Mouse (Mus musculus): ENCODE results near the gene Coro2a.

Gene Coro2a

DNA sequence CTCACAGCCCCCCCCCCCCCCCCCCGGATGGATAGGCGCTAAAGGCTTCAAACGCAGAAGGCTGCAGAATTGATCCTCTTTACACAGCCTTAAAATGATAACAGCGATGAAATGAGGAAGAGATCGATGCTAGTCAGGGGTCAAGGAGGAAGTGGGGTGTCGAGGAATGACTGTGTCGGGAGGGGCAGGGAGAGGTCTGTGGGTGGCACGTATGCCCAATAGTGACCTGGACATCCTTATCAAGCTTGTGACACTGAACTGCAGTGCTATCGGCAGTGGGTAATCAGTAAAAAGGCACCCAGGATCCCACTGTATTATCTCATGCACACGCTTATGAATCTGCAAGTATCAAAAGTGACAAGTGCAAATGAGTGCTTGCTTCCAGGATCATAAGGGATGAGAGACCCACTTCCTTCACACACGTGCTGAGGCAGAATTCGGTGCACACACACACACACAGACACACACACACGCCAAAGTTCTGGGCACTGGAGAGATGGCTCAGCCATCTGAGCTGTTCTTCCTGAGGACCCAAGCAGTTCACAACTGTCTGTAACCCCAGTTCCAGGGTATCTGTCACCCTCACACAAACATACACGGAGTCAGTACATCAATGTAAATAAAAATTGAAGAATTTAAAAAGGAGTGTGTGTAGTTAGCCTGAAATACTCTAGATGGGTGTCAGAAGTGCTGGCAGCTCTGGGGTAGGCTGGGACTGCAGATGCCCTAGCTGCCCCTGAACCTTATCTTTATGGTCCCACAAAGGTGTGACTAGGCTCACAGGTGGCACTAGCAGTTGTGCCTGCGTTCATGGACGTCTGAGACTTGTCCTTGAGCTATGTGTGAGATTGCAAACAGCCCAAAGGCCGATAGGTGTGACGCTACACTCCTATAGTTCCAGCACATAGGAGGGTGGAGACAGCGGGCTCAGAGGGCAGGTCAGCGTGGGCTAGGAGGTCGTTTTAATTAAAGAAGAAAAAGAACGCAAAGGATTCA lies 43.0 kb downstream of the Coro2a start:
- DNase-seq (ENCODE audit: low spot score in 2 of 2), result no peak

DNA sequence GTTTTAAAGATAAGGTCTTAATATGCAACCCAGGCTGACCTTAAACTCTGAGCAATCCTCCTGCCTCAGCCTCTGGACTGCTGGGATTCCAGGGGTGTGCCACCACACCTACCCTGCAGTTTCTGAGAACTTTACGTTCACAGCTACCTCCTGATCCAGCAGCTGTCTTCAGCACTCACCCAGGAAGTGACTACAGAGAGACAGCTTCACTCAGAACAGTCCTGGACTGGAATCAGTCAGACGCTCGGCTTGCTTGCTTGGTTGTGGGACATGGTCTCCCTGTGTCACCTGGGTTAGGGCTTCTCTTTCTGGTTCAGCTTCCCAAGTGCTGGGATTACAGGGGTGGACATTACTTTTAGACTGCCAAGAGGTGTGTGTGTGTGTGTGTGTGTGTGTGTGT lies 45.1 kb downstream of the Coro2a start:
- no peak for DNase-seq (ENCODE audit: low spot score in 2 of 2)

DNA sequence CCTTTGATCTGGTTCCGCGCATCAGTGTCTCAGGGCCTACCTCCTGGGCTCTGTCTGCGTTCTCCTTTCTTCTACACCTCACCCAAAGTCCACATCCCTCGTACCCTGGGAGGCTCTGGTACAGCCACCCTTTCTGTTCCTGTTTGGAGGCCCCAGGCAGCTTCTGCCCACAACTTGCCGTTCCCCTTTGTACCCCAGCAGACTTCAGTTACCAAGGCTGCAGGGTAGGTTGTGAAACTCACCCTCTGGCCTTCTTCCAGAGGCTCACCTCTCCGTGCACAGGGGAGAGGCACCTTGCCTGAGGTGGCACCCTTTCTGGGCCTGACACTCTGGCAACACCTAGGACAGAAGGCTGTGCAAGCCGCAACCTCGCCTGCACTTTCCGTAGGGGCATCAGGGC lies 46.2 kb downstream of the Coro2a start:
- no peak for DNase-seq (ENCODE audit: low spot score in 2 of 2)

DNA sequence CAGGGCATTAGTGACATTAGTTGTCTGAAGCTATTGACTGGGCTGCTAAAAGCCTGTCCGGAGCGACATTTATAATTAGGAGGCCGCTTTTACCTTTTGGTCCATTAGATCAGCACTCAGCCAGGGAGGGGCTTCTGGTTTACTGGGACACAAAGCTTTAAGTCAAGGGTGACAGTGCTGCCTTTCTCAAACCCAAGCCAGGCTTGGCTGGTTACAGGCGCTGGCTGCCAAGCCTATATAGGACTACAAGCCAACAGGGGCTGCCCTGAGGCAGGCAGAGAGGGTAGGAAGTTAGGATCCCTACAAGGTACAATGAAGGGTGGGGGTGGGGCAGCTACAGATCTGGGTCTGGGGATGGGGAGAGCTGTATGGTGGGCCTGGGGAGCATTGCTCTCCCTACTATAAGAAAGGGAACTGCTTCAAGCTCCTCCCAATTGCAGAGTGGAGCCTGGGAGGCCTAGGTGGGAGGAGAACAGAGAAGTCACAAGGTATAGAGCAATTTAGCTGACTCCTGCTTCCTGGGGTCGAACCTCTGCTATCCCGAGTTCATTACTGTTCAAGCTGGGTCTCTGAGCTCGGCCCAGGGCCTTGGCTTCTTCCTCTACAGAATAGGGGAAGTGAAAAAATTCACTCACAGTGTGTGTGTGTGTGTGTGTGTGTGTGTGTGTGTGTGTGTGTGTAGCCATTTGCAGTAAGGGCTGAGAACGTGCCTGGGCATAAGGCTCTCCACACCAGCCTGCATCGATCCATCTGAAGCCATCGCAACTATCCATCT lies 47.5 kb downstream of the Coro2a start:
- no peak for DNase-seq (ENCODE audit: low spot score in 2 of 2)

DNA sequence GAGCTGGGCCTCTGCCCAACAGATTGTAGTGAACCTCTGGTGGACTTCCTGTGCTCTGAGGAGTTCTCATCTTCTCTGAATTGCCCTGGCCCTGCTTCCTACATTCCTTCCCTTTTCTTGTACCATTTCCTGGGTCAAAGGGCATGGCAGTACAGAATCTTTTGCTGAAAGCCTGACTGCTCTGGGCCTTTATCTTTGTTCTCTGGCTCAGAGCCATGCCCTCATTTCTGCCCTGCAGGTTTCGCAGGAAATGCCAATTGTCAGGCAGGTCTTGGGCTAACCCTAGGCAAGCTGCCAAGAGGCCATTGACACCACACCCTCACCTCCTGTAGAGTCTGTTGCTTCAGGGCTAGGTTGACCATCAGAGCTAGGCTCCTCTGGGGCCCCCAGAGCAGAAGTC lies 48.1 kb downstream of the Coro2a start:
- no peak for DNase-seq (ENCODE audit: low spot score in 2 of 2)

- DNase-seq (ENCODE audit: low spot score in 2 of 2), result no peak
Observed at GRCm38 (mm10) chr4:46550406-46550805, 51.6 kb downstream of the Coro2a start.

DNA sequence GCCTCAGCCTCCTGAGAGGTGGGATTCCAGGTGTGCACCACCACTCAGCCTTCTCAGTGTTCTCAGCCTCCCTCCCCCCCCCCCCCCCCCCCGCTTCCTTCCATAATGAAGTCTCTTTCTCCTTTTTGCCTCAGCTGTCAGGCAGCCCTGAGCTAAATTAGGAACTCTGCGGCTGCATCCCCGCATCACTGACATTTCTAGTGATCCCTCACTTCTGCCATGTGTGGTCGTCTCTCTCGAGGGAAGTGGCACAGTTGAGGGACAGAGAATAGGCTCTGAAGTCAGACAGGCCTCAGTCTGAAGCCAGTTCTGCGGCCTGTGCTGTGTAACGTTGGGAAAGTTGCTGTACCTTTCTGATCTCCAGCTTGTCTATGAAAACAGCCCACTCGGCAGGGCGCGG lies 52.0 kb downstream of the Coro2a start:
- no peak for DNase-seq (ENCODE audit: low spot score in 2 of 2)

DNA sequence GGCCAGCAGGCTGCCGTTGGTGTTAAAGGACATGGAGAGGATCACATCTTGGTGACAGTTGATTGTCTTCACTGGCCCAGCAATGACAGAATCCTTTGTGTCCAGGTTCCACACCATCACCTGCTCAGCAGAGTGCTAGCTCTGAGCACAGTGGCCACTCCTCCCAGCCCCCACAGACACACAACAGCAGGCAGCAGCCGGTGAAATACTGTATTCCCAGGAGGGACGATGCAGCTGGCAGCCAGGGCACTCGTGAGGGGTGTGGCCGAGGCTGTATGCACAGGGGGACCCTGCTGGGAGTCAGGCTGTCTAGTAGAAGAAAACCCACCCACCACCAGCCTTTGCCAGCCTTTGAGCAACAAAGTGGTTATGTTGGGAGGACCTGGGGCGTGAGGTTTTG lies 55.3 kb downstream of the Coro2a start:
- DNase-seq (ENCODE audit: low spot score in 2 of 2), result no peak

DNA sequence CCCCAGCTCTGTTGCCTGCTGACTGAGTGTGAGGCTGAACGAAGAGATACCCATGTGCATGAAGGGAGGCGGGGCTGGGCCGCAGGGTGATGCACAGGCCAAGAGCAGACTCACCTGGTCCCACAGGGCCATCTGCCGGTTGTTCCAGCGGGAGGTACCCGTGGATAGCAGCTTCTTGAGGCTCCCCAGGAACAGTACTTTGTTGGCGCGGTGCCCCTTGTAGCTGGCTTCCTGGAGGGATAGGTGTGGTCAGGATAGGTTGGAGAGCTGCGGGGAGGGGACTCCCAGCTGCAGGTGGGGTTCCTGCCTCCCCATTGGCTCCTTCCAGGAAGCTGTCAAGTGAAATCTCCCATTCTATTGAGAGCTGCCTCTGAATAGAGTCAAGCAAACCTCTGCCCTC lies 56.5 kb downstream of the Coro2a start:
- DNase-seq (ENCODE audit: low spot score in 2 of 2), result no peak

DNA sequence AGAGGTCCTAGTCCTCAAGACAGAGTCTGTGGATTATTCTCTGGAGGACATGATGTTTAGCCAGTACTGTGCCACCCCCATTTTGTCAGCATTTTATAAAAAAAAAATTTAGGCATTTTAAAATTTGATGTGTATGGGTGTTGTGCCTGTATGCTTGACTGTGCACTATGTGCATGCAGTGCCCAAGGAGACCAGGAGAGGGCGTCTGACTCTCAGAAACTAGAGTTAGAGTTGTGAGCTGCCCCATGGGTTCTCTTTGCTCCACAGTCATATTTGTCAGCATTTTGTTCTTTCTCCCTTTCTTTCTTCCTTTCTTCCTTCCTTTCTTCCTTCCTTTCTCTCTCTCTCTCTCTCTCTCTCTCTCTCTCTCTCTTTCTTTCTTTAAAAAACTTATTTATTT lies 57.7 kb downstream of the Coro2a start:
- no peak for DNase-seq (ENCODE audit: low spot score in 2 of 2)

- DNase-seq (ENCODE audit: low spot score in 2 of 2), result no peak
Observed at GRCm38 (mm10) chr4:46543366-46544050, 58.5 kb downstream of the Coro2a start.

GRCm38 (mm10) chr4:46541707-46542106 lies 60.3 kb downstream of the Coro2a start:
- DNase-seq (ENCODE audit: low spot score in 2 of 2), result no peak

- DNase-seq (ENCODE audit: low spot score in 2 of 2), result no peak
Observed at GRCm38 (mm10) chr4:46539167-46539566, 62.8 kb downstream of the Coro2a start.

- DNase-seq (ENCODE audit: low spot score in 2 of 2), result no peak
Observed at GRCm38 (mm10) chr4:46535840-46536361, 66.1 kb downstream of the Coro2a start, which contains the start of gene Trim14. Gene Trim14 (minus strand): TSS chr4:46536141.

GRCm38 (mm10) chr4:46535094-46535830 lies 66.7 kb downstream of the Coro2a start:
- DNase-seq (ENCODE audit: low spot score in 2 of 2), result no peak

GRCm38 (mm10) chr4:46533934-46534720 lies 67.9 kb downstream of the Coro2a start:
- no peak for DNase-seq (ENCODE audit: low spot score in 2 of 2)

DNA sequence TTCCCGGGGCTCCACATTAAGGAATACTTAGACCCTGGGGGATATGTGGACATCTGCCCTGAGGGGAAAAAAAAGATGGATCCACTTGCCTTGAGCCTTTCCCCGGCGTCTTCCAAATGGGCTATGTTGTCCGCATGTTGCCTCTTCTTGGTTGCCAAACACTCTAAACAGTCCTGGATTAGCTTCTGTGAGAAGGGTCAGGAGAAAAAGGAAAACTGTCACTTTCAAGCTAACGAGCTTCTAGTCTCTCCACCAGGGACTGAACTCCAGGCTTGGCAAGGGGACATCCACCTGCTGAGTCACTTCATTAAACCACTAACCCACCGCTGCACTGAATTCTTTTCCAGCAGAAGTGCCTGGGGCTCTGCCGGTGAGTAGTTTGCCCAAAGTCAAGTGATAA lies 69.1 kb downstream of the Coro2a start:
- DNase-seq (ENCODE audit: low spot score in 2 of 2), result no peak

DNA sequence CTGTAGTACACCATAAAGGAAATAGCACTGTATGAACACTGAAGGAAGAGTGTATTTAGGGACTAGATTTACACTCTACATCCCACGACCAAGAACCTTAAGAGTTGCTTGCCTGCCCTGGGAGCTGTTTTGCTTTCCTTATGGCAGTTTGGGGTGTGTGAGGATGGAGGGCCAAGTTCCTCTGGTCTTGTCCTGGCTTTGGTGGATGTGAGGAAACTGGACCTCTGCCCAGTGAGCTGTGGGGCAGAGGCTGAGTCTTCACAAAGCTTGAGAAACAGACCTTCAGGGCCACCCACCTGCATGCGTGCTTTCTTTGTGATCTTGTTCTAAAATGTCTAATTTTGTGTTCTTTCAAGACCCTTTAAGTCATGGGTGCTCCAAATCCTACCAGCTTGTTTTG lies 69.5 kb downstream of the Coro2a start:
- DNase-seq (ENCODE audit: low spot score in 2 of 2), result no peak

DNA sequence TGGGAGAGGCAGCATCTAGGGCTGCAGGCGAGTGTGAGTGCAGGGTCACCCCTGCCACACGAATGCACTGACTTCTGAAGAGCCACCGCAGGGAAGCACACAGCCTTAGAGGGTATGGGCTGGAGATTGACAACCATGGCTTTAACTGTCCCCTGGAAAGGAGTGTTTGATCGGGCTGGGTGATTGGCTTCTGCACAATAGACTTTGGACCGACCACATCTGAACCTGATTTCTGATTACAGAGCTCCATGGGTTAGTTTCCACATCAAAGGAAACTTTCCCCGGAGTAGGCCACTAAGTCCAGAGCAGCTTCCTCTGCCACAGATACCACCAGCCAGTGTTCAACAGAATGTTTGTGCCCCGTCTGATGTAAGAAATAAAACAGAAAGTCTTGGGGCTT lies 72.3 kb downstream of the Coro2a start:
- DNase-seq (ENCODE audit: low spot score in 2 of 2), result no peak

- no peak for DNase-seq (ENCODE audit: low spot score in 2 of 2)
Observed at GRCm38 (mm10) chr4:46527558-46527926, 74.5 kb downstream of the Coro2a start.
